Mouse (Mus musculus) brain, embryonic 14.5 days (tissue): Measurements from ENCODE around the gene Mylk.

Experiments
- CTCF ChIP-seq: fragments of 200-500 bp; IDR thresholded peaks from 2 replicates; pipeline ENCODE4 v1.5.1; 2012; ENCODE audit warnings: inconsistent platforms, mild to moderate bottlenecking, moderate library complexity, borderline replicate concordance; ENCODE audit not compliant: insufficient read depth, insufficient read length; ENCODE audit errors: extremely low read depth
- POLR2A ChIP-seq: fragments of 200-500 bp; IDR thresholded peaks from 2 replicates; pipeline ENCODE4 v1.6.1; 2012; ENCODE audit warnings: mild to moderate bottlenecking, inconsistent platforms, borderline replicate concordance; ENCODE audit not compliant: poor library complexity, insufficient read depth, insufficient read length, severe bottlenecking; ENCODE audit errors: extremely low read depth

- TF ChIP-seq CTCF (no peak), POLR2A (no peak)
These were observed 115.8 kb downstream of the Mylk start for GRCm38 (mm10) chr16:34860761-34861160.
